ENCODE assay signal across 8 mouse cellular contexts in the genomic region with DNA sequence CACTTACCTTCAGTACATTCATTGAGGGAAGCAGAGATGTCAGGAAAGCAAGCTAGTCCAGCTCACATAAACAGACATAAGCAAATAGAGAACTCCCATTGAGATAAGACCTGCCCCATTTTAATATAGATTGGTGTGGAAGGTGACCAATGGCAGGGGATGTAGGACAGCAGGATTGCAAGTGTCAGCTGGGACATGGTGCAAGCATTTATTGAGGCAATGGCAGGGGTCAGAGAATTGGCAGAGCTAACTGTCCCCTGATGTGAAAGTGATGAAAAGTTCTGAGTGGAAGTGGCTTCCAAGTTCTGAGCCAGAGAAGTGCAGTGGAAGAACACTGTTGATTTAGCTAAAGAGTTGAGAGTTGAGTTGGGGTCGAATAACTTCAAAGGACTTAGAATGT. TPM values are rescaled to one million over a fixed set of nuclear protein-coding genes. Genes with fewer than 3 reads are reported as not detected.
DNase-seq lines count a peak whose midpoint lies in the region; TF ChIP-seq lines count a peak whose summit lies in the region.

A gene (minus strand): TSS at position 105 of the 400 bp plus-strand sequence.

- peak; percentile 94 for DNase-seq in liver, adult 2 months (ENCODE audit: extremely low read depth, low read depth, low spot score)
- DNase-seq in liver = no peak
- DNase-seq in brain, embryonic 14.5 days (ENCODE audit: low read depth) = no peak
- DNase-seq in heart, adult 2 months = no peak
- DNase-seq in layer of hippocampus, postnatal 10 days (ENCODE audit: low spot score in 2 of 2) = no peak
- no peak for DNase-seq in cerebellum, postnatal 10 days
- DNase-seq in embryo, embryonic 10 days (ENCODE audit: low spot score) = no peak

- H3K79me2 ChIP-seq in liver, adult 2 months (ENCODE audit: control insufficient read depth, insufficient read depth, low read length) = peaks cover under 1% of the 10 kb centered on the region; the same call in 1 of the 2 replicates
- no peaks in the 10 kb centered on the region for H3K79me2 ChIP-seq in heart, adult 2 months (replicated peaks; ENCODE audit: control insufficient read depth, insufficient read depth, low read length)
- no peaks in the 10 kb centered on the region for H3K79me2 ChIP-seq in myocyte (ENCODE audit: control insufficient read depth, insufficient read depth)

- no peak for TF ChIP-seq CTCF in liver, adult 2 months (IDR thresholded peaks at IDR 0.05; ENCODE audit: low read depth, low read length)
- no peak for TF ChIP-seq CTCF in brain, embryonic 14.5 days (IDR thresholded peaks at IDR 0.05; ENCODE audit: borderline replicate concordance, extremely low read depth, insufficient read depth, insufficient read length)
- no peak for TF ChIP-seq CTCF in heart, adult 2 months (IDR thresholded peaks at IDR 0.05)

- no peak for TF ChIP-seq EP300 in heart, adult 2 months (IDR thresholded peaks at IDR 0.05; ENCODE audit: insufficient read depth, low read depth, low read length)

- no peaks in the 10 kb centered on the region for H3K36me3 ChIP-seq in liver, adult 2 months (ENCODE audit: control insufficient read depth, insufficient read depth, low read length)
- H3K36me3 ChIP-seq in heart, adult 2 months (ENCODE audit: control insufficient read depth, insufficient read depth, low read length) = no peaks in the 10 kb centered on the region
- no peaks in the 10 kb centered on the region for H3K36me3 ChIP-seq in myocyte (ENCODE audit: control insufficient read depth, insufficient read depth)

- peak within 1 kb of the TSS; percentile 35 for H3K9ac ChIP-seq in liver, adult 2 months (ENCODE audit: low read depth, low read length)
- no peak within 1 kb of the TSS for H3K9ac ChIP-seq in heart, adult 2 months (ENCODE audit: low read depth, low read length)

- H3K27ac ChIP-seq in liver, adult 2 months (replicated peaks; ENCODE audit: insufficient read depth, low read depth, low read length) = peak within 1 kb of the TSS; percentile 92
- H3K27ac ChIP-seq in heart, adult 2 months = no peak within 1 kb of the TSS

- no peak for TF ChIP-seq POLR2A in liver, adult 2 months (IDR thresholded peaks at IDR 0.05; ENCODE audit: extremely low read depth, insufficient read depth, low read length)
- TF ChIP-seq POLR2A in brain, embryonic 14.5 days (IDR thresholded peaks at IDR 0.05; ENCODE audit: borderline replicate concordance, extremely low read depth, insufficient read depth, insufficient read length, poor library complexity, severe bottlenecking) = no peak
- TF ChIP-seq POLR2A in heart, adult 2 months (IDR thresholded peaks at IDR 0.05; ENCODE audit: insufficient read depth, low read depth, low read length) = no peak
- no peak for TF ChIP-seq POLR2A in myocyte (IDR thresholded peaks at IDR 0.05; ENCODE audit: insufficient read length, low read depth)

- H3K27me3 ChIP-seq in liver, adult 2 months (ENCODE audit: control insufficient read depth, insufficient read depth, low read length) = no peaks in the 10 kb centered on the region
- H3K27me3 ChIP-seq in heart, adult 2 months (ENCODE audit: control insufficient read depth, insufficient read depth, low read length) = no peaks in the 10 kb centered on the region
- H3K27me3 ChIP-seq in myocyte (ENCODE audit: control insufficient read depth, insufficient read depth, insufficient read length) = no peaks in the 10 kb centered on the region

- peaks cover 29% of the 10 kb centered on the region for H3K4me1 ChIP-seq in liver, adult 2 months (ENCODE audit: control insufficient read depth, insufficient read depth, low read length)
- peaks cover 3% of the 10 kb centered on the region; the same call in 1 of the 2 replicates for H3K4me1 ChIP-seq in heart, adult 2 months (ENCODE audit: control insufficient read depth, insufficient read depth, low read length)

- intact Hi-C loops in heart, adult 2 months (cut with DNase I) = no loop called here

- peak within 1 kb of the TSS; percentile 56 for H3K4me3 ChIP-seq in liver, adult 2 months (ENCODE audit: insufficient read depth, low read depth, low read length)
- H3K4me3 ChIP-seq in heart, adult 2 months = no peak within 1 kb of the TSS
- H3K4me3 ChIP-seq in myocyte = no peak within 1 kb of the TSS

- WGBS in liver, adult 2 months = 28% methylated on average over 1 of the region's 1 CpGs
- WGBS in heart, adult 2 months = 74% methylated on average over 1 of the region's 1 CpGs

- no peak within 1 kb of the TSS for H3K4me2 ChIP-seq in myocyte (ENCODE audit: low read depth)

- no peak within 1 kb of the TSS for H3ac ChIP-seq in myocyte (ENCODE audit: control insufficient read depth, insufficient read length)

TF ChIP-seq in myocyte, 11 proteins besides CTCF, POLR2A, EP300 and RAD21:
- TF ChIP-seq USF1 (IDR thresholded peaks at IDR 0.05; ENCODE audit: low read depth) (no peak), POLR2AphosphoS2 (IDR thresholded peaks at IDR 0.05; ENCODE audit: insufficient read length, low read depth) (no peak), MYOD1 (IDR thresholded peaks at IDR 0.05; ENCODE audit: control insufficient read depth in 1 of 3, insufficient read length in 2 of 3, low read depth in 2 of 3) (no peak), SRF (IDR thresholded peaks at IDR 0.05; ENCODE audit: control insufficient read depth, insufficient read length, low read depth) (no peak), CEBPB (IDR thresholded peaks at IDR 0.05; ENCODE audit: insufficient read depth, poor library complexity, severe bottlenecking) (no peak), TCF12 (IDR thresholded peaks at IDR 0.05; ENCODE audit: insufficient read depth, poor library complexity, severe bottlenecking) (no peak), E2F4 (IDR thresholded peaks at IDR 0.05; ENCODE audit: insufficient read depth) (no peak), REST (IDR thresholded peaks at IDR 0.05; ENCODE audit: insufficient read depth, insufficient read length) (no peak), MYOG (IDR thresholded peaks at IDR 0.05; ENCODE audit: control insufficient read depth in 1 of 3, insufficient read depth in 1 of 3, insufficient read length in 2 of 3, low read depth in 2 of 3) (no peak), TCF3 (IDR thresholded peaks at IDR 0.05; ENCODE audit: insufficient read length, low read depth) (no peak), MAX (IDR thresholded peaks at IDR 0.05; ENCODE audit: low read depth) (no peak)

RNA-seq across cellular contexts. Expression of the gene that starts here (rescaled TPM):
- 178 and 228 TPM in 2 replicates for total RNA-seq in liver, adult 2 months (2014; rRNA removed)
- 166 and 243 TPM in 2 replicates for polyA plus RNA-seq in liver, adult 2 months (2012; rRNA removed)
- 37.0 and 38.2 TPM in 2 replicates for polyA plus RNA-seq in brain, embryonic 14.5 days (2012; rRNA removed)
- 10 to 100 TPM; 55.0 to 69.5 TPM for total RNA-seq in heart, adult 2 months (2021)
- 42.5 and 76.5 TPM in 2 replicates for polyA plus RNA-seq in heart, adult 2 months (2012; rRNA removed)
- 10 to 100 TPM; 38.9 to 44.9 TPM for total RNA-seq in layer of hippocampus, postnatal 10 days (2021)
- 46.1 TPM for polyA plus RNA-seq in myocyte (2012; fragmentation: generic; extraction: Trizol)
